Mouse (Mus musculus) ES-E14 (cell line): Measurements from ENCODE around the gene Gjb3. TPM values are rescaled to one million over a fixed set of nuclear protein-coding genes. Genes with fewer than 3 reads are reported as not detected.
A peak's percentile ranks its signal among the peaks of the same experiment; 100 is the strongest.

Source experiments
- DNase-seq: peaks from one replicate; pipeline ENCODE4 v3.0.0-alpha.2; 2013; ENCODE audit warnings: low read depth, low spot score
- H3K27ac ChIP-seq: 2 replicates; pipeline ENCODE4 v1.5.1; 2012; ENCODE audit warnings: low read depth, mild to moderate bottlenecking, low read length, moderate library complexity, mixed read lengths; ENCODE audit not compliant: poor library complexity, insufficient read depth, severe bottlenecking
- H3K36me3 ChIP-seq: 2 replicates; pipeline ENCODE4 v1.6.1; 2012; ENCODE audit warnings: mild to moderate bottlenecking, low read length, moderate library complexity, mixed read lengths; ENCODE audit not compliant: control insufficient read depth, poor library complexity, insufficient read depth, severe bottlenecking
- H3K4me1 ChIP-seq, 2 experiments: fragments of 150-350 bp in 1 of 2; sonication (generic) in 1 of 2; 2 replicates each; pipeline ENCODE4 v1.6.1; 2012; ENCODE audit warnings: low read length in 2 of 2, mild to moderate bottlenecking in 1 of 2, mixed read lengths in 1 of 2; ENCODE audit not compliant: control insufficient read depth in 2 of 2, insufficient read depth in 2 of 2, poor library complexity in 1 of 2
- H3K4me3 ChIP-seq, 2 experiments: fragments of 150-350 bp in 1 of 2; sonication (generic) in 1 of 2; 2 replicates each; pipeline ENCODE4 v1.5.1; 2012; ENCODE audit warnings: low read length in 2 of 2, low read depth in 1 of 2, mild to moderate bottlenecking in 1 of 2, mixed read lengths in 1 of 2; ENCODE audit not compliant: insufficient read depth in 1 of 2, poor library complexity in 1 of 2, severe bottlenecking in 1 of 2
- H3K9ac ChIP-seq: 2 replicates; pipeline ENCODE4 v1.6.1; 2012; ENCODE audit warnings: low read depth, mild to moderate bottlenecking, low read length, mixed read lengths; ENCODE audit not compliant: poor library complexity, insufficient read depth, severe bottlenecking
- H3K9me3 ChIP-seq: fragments of 150-350 bp; sonication (generic); 2 replicates; pipeline ENCODE4 v1.6.1; 2012; ENCODE audit warnings: low read depth, mild to moderate bottlenecking, low read length; ENCODE audit not compliant: control insufficient read depth, insufficient read depth
- CHD2 ChIP-seq: IDR thresholded peaks from 2 replicates; pipeline ENCODE4 v1.6.1; 2014; ENCODE audit warnings: mild to moderate bottlenecking, low read depth, low read length, inconsistent platforms
- HCFC1 ChIP-seq: IDR thresholded peaks from 2 replicates; pipeline ENCODE4 v1.6.1; 2012; ENCODE audit warnings: low read length, inconsistent platforms, borderline replicate concordance; ENCODE audit not compliant: insufficient read depth
- MAFK ChIP-seq: IDR thresholded peaks from 2 replicates; pipeline ENCODE4 v1.6.1; 2014; ENCODE audit warnings: mild to moderate bottlenecking, low read depth, low read length, inconsistent platforms; ENCODE audit not compliant: insufficient read depth
- ZC3H11A ChIP-seq: IDR thresholded peaks from 2 replicates; pipeline ENCODE4 v1.6.1; 2012; ENCODE audit warnings: low read depth, mild to moderate bottlenecking, inconsistent platforms, low read length, borderline replicate concordance
- ZNF384 ChIP-seq: IDR thresholded peaks from 2 replicates; pipeline ENCODE4 v1.6.1; 2012; ENCODE audit warnings: low read depth, low read length, inconsistent platforms
- in situ Hi-C, 2 experiments: fragments of 600-800 bp; cut with MboI; formaldehyde crosslinking; loops; one replicate each; pipeline ENCODE4 v1.15.1; 2025; ENCODE audit warnings: low sequenced_read_pairs in 2 of 2, inconsistent platforms in 1 of 2; ENCODE audit not compliant: unreplicated experiment in 2 of 2
- total RNA-seq: library from RNA; depleted of rRNA; stranded (reverse); fragments of 300-350 nt; gene quantifications from 2 replicates; pipeline ENCODE4 v1.2.3, GENCODE M21; 2012; rRNA removed

The Gjb3 gene
- 80.5 and 158 TPM in 2 replicates for total RNA-seq

DNA sequence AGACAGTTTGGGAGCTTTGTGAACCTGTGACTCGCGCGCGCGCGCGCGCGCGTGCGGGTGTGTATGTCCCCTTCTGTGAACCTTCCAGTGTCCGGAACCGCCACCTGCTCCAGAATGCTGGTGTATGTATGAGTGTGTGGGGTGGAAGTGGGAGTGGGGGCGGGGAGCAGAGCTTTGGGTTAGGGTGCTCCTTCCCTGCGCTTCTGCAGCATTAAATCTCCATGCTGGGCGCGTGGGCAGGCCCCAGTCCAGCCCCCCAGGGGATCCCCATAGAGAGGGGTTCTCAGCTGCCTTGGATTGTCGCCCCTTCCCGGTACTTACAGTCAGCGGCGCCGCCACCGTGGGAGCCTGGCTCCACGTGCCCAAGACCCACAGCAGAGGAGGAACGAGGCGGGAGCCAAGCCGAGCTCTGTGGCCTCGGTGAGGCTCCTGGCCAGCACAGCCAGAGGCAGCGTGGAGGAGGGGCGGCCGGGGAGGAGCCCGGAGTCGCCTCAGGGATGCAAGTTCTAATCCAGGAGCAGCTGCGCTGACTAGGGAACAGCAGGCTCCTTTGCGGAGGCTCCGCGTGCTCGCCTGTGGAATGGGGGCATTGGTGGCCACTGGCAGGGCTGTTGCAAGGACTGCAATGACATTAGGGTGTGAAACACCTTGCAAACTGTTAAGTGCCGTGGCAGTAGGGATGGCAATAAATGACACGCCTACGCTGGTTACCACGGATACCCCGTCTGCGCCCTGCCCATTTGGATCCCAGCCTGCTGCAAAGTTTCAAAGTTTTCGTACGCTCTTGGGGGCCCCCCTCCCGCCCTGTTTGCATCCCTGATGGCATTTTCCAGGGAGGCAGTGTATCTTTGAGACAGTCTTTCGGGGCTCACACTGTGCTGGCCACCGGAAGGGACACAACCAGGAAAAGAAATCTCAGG lies at the start of gene Gjb3:
Gjb3 (minus strand) TSS at position 664 of the 920 bp plus-strand sequence.
- in situ Hi-C loops, result no loop called here
- H3K4me3 ChIP-seq, result peak within 1 kb of the TSS; percentile 68 to 80
- no peaks in the 10 kb centered on the region for H3K9me3 ChIP-seq
- H3K4me1 ChIP-seq, result peaks cover 5 to 31% of the 10 kb centered on the region in 2 experiments; a peak in 3 of 4 replicates
- TF ChIP-seq ZC3H11A (no peak), HCFC1 (no peak), ZNF384 (no peak), CHD2 (no peak), MAFK (no peak)
- H3K36me3 ChIP-seq, result peaks cover 14% of the 10 kb centered on the region
- H3K27ac ChIP-seq, result peak within 1 kb of the TSS; percentile 85
- H3K9ac ChIP-seq, result peak within 1 kb of the TSS; percentile 70
- no peak for DNase-seq

DNA sequence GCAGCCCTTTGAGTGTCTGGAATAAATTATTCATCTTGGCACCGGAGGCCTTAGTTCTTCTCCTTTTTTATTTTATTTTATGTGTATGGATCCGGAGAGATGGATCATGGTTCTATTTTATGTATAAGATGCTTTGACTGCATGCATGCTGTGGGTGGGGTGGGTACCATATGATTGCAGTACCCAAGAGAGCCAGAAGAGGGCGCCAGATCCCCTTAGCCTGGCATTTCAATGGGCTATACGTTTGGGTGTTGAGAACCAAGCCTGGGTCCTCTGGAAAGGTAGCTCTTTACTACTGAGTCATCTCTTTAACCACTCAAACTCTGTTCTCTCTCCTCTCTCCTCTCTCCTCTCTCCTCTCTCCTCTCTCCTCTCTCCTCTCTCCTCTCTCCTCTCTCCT lies 46.7 kb upstream of the Gjb3 start:
- Histone ChIP-seq H3K4me1 (no peaks in the 10 kb centered on the region), H3K36me3 (no peaks in the 10 kb centered on the region), H3K9ac (no peak overlapping the region), H3K9me3 (no peaks in the 10 kb centered on the region), H3K4me3 (no peak overlapping the region), H3K27ac (no peak overlapping the region)
- no peak for DNase-seq
- TF ChIP-seq CHD2 (no peak), ZC3H11A (0 out of 2 replicates have a peak, but pooled peaks have one; percentile 43)
- in situ Hi-C loops, result loop anchor here in 1 of 2 experiments (10.0 kb wide), 1 partner anchor 237 kb away; no protein-coding TSS in a partner anchor

DNA sequence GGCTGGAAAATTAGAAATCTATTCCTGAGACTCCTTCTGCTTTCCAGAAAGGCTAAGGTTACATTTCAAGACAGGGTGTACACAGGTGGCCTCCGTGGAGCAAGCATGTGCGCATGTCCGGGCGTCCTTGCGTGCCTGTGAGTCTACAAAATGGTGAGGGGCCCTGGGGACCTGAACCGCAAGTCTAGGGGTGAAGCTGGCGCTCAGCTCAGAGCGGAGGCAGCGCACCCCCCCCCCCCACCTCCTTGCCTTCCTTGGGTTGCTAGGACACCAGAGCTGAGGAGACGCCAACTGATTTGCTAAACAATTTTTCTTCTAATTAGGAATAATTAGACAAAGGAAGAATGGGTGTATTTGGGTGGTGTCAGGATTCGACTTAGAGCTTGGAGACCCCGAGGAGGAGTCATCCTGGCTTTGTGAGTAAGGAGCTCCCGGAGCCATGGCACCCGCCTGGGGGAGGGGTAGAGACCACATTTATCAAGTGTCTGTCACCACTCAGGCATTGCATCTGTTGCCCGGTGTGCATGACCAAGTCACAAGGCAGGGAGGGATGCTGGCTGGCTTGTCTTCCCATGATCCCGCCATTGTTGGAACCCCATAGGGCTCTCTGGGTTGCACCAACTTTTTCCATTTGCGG lies 45.0 kb upstream of the Gjb3 start:
- Histone ChIP-seq H3K36me3 (no peaks in the 10 kb centered on the region), H3K9ac (no peak overlapping the region), H3K4me1 (no peaks in the 10 kb centered on the region), H3K4me3 (no peak overlapping the region), H3K27ac (no peak overlapping the region), H3K9me3 (no peaks in the 10 kb centered on the region)
- in situ Hi-C loops, result loop anchor here in 1 of 2 experiments (10.0 kb wide), 1 partner anchor 239 kb away; no protein-coding TSS in a partner anchor
- TF ChIP-seq MAFK, result no peak
- TF ChIP-seq ZC3H11A, result no peak
- no peak for TF ChIP-seq CHD2
- TF ChIP-seq ZNF384, result no peak
- TF ChIP-seq HCFC1, result no peak
- no peak for DNase-seq

DNA sequence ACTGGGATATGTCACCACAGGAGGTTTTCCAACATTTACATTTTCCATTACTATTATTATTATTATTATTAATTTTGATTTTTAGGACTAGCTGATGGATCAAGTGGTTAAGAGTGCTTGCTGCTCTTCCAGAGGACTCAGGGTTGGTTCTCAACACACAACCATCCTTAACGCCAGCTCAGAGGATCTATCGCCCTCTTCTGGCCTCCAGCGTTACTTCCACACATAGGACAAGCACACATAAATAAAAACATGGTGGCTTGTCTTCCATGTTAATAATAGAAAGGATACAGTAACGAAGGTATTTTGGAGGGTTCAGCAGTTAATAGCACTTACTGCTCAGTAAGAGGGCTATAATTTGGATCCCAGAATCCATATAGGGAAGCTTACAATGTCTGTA lies 44.0 kb upstream of the Gjb3 start:
- TF ChIP-seq CHD2 (no peak), ZC3H11A (no peak), MAFK (no peak), ZNF384 (no peak), HCFC1 (no peak)
- Histone ChIP-seq H3K4me1 (no peaks in the 10 kb centered on the region), H3K9me3 (no peaks in the 10 kb centered on the region), H3K27ac (no peak overlapping the region), H3K9ac (no peak overlapping the region), H3K4me3 (no peak overlapping the region), H3K36me3 (no peaks in the 10 kb centered on the region)
- in situ Hi-C loops, result loop anchor here in 1 of 2 experiments (10.0 kb wide), 1 partner anchor 240 kb away; no protein-coding TSS in a partner anchor
- DNase-seq, result no peak
